Mouse (Mus musculus): ENCODE results near the gene Sprn.

Gene Sprn

DNA sequence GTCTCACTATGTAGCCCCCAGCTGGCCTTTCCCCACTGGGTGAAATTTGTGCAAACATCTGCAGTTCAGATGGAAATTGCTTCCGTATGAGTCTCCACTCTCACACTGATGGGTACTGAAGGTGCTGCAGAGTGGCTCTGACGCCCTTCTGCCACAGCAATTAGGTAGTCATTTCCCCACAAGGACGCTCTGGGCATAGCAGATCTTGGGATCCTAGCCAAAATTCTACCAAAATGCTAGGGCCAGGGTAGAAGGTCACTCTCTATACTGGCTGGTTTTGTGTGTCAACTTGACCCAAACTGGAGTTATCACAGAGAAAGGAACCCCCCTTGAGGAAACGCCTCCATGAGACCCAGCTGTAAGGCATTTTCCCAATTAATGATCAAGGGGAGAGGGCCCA, 50.7 kb downstream of the Sprn start:
- in situ Hi-C loops (cut with MboI, MseI): no loop called here

DNA sequence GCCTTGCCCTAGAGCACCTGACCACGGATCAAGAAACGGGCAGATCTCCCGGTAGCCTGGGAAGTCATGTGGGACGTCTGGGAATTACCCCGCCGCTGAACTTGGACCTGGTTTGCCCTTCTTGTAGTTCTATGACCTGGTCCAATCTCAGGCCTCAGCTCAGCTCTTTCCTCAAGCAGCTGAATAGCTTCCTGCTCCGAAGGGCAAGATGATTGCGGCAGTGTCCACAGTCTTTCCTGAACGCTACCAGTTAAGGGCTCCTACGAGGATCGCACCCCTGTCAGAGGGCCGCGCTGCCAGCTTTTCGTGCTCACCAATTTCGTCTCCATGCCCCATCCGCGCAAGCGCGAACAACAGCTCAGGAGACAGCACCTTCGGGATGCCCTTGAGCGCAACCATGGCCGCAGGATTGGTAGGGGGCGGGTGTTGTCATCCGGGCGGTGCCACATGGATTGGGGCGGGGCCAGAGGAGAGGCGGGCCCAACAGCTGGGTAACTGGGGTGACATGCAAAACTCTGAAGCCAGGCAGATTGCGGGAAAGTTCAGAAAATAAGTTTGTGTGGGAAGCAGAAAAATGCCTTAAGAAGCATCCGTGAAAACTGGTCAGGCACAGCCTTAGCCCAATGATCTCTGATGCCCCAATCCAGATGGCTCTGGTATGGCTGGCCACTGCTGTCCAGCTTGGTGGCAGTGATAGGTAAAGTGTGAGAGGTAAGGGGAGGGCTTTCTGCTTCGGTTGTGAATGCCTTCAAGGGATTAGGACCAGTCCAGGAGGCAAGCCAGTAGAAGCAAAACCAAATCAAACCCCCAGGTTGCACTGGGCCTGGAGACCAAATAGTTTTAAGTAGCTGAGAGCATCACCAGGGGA, 52.5 kb downstream of the Sprn start, which contains the start of gene Fuom:
Gene Fuom, minus strand, starts transcription at position 449 of the 868 bp plus-strand sequence.
- in situ Hi-C loops (cut with MboI, MseI): no loop called here

GRCm38 (mm10) chr7:140101498-140101897, 53.2 kb downstream of the Sprn start:
- in situ Hi-C loops (cut with MboI, MseI): no loop called here

Data from regulatory T cell (primary cell).